Mouse (Mus musculus): ENCODE results near the gene Stard10. TPM values are rescaled to one million over a fixed set of nuclear protein-coding genes. Genes with fewer than 3 reads are reported as not detected.

Gene Stard10
- polyA plus RNA-seq, 1 experiment from 2014 or later: 9.8 TPM

DNA sequence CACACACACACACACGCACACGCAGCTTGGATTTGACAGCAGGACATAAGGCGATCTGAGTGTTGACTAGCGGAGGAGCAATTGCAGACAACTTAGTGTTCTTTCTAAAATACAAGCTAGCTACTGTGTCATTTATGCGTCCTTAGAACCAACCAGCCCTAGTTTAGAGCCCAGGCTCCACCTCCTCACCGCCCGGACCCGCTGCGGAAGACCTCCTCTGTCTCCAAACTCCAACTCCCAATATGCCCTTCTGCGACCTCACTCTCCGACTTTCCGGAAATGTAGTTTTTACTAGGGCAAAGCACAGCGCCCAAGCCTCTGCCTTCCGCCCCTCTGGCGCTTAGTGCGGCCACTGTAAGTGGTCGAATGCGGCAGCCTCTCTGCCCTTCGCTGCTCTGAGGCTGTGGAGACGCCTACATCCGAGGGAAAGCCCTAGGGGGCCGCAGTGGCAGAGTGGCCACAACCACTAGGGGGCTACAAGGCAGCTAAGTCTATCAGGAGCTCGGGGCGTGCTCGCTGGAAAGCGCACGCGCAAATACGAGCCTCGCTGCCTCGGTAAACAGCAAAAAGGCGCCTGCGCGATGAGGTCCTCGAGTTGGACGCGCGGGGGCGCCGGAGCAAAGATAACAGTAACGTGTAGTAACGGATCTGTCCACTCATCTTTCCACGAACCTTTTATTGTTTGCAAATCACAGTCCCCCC lies 6.4 kb upstream of the Stard10 start:
- under 1% methylated on average over 43 of the region's 43 CpGs for WGBS
- no peaks in the 10 kb centered on the region for H3K36me3 ChIP-seq

DNA sequence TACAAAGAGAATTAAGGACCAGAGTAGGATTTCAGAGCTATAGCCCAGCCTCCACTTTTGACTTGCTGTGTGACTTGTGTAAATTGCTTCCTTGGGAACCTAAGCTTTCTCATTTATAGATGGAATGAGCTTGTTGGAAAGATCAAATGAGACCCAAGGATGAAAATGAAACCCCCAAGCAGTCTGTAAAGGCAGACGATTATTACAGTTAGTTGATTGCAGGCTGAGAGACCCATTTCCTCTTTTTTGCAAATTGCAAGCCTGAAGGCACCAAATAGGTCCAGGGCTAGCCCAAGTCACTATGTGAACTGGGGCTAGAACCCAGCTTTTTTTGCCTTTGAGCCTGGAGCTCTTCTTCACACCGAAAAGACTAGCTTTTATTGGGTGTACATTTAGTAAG lies 5.8 kb upstream of the Stard10 start:
- no peaks in the 10 kb centered on the region for H3K27me3 ChIP-seq (ENCODE audit: insufficient read depth, poor library complexity, severe bottlenecking)
- 43% methylated on average over 2 of the region's 2 CpGs for WGBS
- peaks cover 10% of the 10 kb centered on the region; the same call in 1 of the 2 replicates for H3K4me1 ChIP-seq (replicated peaks)
- H3K4me3 ChIP-seq: peak overlapping the region; percentile 59
- H3K27ac ChIP-seq: peak overlapping the region; percentile 90
- no peaks in the 10 kb centered on the region for H3K36me3 ChIP-seq
- DNase-seq (ENCODE audit: low spot score): no peak
- H3K9me3 ChIP-seq: no peaks in the 10 kb centered on the region

More for the DNA sequence above, 6.4 kb upstream of the Stard10 start:
- peak overlapping the region; percentile 59 for H3K4me3 ChIP-seq
- H3K27me3 ChIP-seq (ENCODE audit: insufficient read depth, poor library complexity, severe bottlenecking): 0 out of 2 replicates have a peak, but pooled peaks cover 1% of the 10 kb centered on the region
- H3K4me1 ChIP-seq (replicated peaks): peaks cover 10% of the 10 kb centered on the region; the same call in 1 of the 2 replicates
- peak overlapping the region; percentile 90 for H3K27ac ChIP-seq
- H3K9me3 ChIP-seq: no peaks in the 10 kb centered on the region
- DNase-seq (ENCODE audit: low spot score): peak; percentile 98

DNA sequence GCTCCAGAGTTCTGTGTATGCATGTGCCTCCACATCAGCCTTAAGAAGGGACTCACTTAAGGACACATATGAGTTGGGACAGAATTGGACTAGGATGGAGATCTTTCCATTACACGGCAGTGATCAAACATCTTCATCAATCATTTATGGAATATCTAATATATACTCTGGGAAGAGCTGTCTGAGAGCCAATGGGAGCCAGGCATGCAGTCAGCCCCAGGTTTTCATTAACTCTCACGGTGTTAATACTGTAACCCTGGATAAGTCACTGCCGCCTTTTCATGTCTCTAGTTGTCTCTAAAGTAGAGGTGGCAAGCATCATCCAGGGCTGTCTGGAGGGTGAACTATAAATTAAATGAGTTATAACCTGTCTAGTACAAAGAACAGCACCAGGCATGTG lies 3.9 kb upstream of the Stard10 start:
- H3K27me3 ChIP-seq (ENCODE audit: insufficient read depth, poor library complexity, severe bottlenecking): 0 out of 2 replicates have a peak, but pooled peaks cover 6% of the 10 kb centered on the region
- H3K9me3 ChIP-seq: no peaks in the 10 kb centered on the region
- no peak overlapping the region for H3K27ac ChIP-seq
- H3K36me3 ChIP-seq: no peaks in the 10 kb centered on the region
- H3K4me3 ChIP-seq: no peak overlapping the region
- H3K4me1 ChIP-seq (replicated peaks): peaks cover 10% of the 10 kb centered on the region; the same call in 1 of the 2 replicates
- WGBS: 82% methylated on average over 3 of the region's 3 CpGs
- DNase-seq (ENCODE audit: low spot score): no peak

DNA sequence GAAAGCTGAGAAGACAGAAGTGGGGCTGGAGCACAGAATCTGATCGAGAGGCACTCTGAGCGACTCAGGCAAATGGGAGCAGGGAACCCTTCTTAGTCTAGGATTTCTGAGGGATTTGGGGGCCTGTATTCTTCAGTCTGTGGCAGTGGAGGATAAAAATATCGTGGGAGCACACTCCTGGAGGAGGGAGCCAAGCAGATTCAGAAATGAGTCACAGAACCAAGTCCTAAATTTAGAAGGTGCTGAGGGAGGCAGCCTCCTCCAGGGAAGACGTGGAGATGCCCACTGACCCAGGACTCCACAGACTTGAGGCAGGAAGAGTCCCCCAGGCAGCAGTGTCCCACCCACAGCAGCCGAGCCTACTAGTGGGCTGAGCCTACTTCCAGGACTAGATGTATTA lies 2.5 kb upstream of the Stard10 start:
- peaks cover 10% of the 10 kb centered on the region; the same call in 1 of the 2 replicates for H3K4me1 ChIP-seq (replicated peaks)
- H3K36me3 ChIP-seq: no peaks in the 10 kb centered on the region
- no peak overlapping the region for H3K27ac ChIP-seq
- no peak for DNase-seq (ENCODE audit: low spot score)
- H3K27me3 ChIP-seq (ENCODE audit: insufficient read depth, poor library complexity, severe bottlenecking): peaks cover 19% of the 10 kb centered on the region
- no peak overlapping the region for H3K4me3 ChIP-seq
- no peaks in the 10 kb centered on the region for H3K9me3 ChIP-seq
- WGBS: 72% methylated on average over 5 of the region's 5 CpGs

DNA sequence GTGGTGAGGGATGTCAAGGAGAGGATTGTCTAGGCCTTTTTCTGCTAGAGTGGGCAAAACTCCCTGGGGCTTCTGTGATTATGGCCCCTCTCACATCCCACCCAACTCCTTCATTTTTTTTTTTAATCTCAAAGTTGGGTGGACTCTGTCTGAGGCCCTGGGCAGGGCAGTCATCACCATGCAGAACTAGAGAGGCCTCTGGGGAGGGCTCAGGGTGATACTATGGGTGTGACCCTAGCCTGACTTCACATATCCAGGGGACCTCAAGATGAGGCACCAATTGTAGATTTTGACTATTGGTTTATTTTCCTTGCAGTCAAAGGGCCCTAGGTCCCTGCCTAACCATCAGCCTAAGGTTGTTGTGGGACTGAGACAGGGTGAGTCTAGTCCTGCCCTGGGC lies 1.2 kb upstream of the Stard10 start:
- H3K4me3 ChIP-seq: no peak overlapping the region
- peaks cover 12% of the 10 kb centered on the region; the same call in 1 of the 2 replicates for H3K4me1 ChIP-seq (replicated peaks)
- H3K9me3 ChIP-seq: no peaks in the 10 kb centered on the region
- no peaks in the 10 kb centered on the region for H3K36me3 ChIP-seq
- H3K27me3 ChIP-seq (ENCODE audit: insufficient read depth, poor library complexity, severe bottlenecking): peaks cover 32% of the 10 kb centered on the region
- no peak overlapping the region for H3K27ac ChIP-seq
- no peak for DNase-seq (ENCODE audit: low spot score)

DNA sequence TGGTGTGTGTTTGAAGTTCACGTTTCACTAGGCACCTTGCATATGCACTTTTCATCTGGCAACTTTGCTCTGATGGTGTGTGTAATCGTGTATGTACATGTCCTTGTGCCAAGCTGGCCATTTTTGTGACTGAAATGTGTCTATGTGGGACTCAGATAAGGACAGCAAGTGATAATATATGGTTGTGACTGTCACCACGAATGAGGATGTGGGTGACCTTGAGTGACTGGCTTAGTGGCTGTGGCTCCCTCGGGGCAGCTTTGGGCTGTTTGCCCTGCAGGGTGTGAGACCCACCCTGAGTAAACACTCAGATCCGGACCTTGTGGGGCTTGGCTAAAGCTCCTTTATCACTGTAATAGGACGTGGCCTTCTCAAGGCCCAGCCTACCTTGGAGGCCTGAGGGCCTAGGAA lies 290 bp upstream of the Stard10 start:
- no peak for DNase-seq (ENCODE audit: low spot score)
- 71% methylated on average over 6 of the region's 6 CpGs for WGBS
- H3K27me3 ChIP-seq (ENCODE audit: insufficient read depth, poor library complexity, severe bottlenecking): peaks cover 41% of the 10 kb centered on the region
- no peaks in the 10 kb centered on the region for H3K36me3 ChIP-seq
- peaks cover 14% of the 10 kb centered on the region for H3K4me1 ChIP-seq (replicated peaks)
- no peaks in the 10 kb centered on the region for H3K9me3 ChIP-seq
- no peak overlapping the region for H3K27ac ChIP-seq
- H3K4me3 ChIP-seq: no peak overlapping the region

DNA sequence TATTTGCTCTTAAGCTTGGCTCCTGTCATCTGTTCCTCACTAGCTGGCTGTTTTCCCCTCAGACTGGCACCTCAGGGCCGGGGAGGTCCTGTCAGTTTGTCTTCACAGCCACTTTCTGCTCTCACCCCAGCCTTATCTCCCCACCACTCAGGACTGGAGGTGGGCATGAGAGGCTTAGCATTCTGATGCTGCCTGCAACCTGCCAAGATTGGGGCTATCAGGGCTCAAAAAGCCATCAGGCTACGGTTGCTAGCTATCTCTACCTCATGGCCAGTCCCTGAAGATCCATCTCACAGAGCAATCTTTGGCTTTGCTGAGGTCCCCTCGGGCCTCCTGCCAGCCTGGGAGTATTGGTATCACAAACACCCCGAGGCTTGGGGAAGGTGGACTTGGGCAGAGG lies 2.0 kb downstream of the Stard10 start:
- no peaks in the 10 kb centered on the region for H3K9me3 ChIP-seq
- WGBS: 76% methylated on average over 4 of the region's 4 CpGs
- no peak for DNase-seq (ENCODE audit: low spot score)
- no peak overlapping the region for H3K27ac ChIP-seq
- no peaks in the 10 kb centered on the region for H3K36me3 ChIP-seq
- H3K4me1 ChIP-seq (replicated peaks): peaks cover 33% of the 10 kb centered on the region
- peaks cover 63% of the 10 kb centered on the region for H3K27me3 ChIP-seq (ENCODE audit: insufficient read depth, poor library complexity, severe bottlenecking)
- no peak overlapping the region for H3K4me3 ChIP-seq

DNA sequence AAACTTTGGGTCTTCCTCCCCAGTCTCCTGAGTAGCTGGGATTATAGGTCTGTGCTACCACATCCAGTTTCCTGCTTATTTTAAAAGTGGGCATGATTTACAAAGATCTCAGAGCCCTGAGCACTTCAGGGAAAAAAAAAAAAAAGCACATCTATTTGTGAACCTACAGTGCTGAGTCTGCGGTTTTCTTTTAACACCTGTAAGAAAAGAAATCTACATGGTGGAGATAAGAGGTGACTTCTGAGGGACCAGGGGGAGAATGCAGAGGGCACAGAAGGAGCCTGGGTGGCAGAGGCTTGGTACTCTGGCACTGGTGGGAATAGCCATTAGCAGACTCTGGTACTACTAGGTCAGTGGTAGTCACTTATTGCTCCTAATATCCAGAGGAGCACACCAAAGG lies 2.9 kb downstream of the Stard10 start:
- 0 out of 2 replicates have a peak overlapping the region, but pooled peaks have one; percentile 82 for H3K4me3 ChIP-seq
- H3K36me3 ChIP-seq: no peaks in the 10 kb centered on the region
- DNase-seq (ENCODE audit: low spot score): no peak
- H3K4me1 ChIP-seq (replicated peaks): peaks cover 37% of the 10 kb centered on the region
- 86% methylated on average over 1 of the region's 1 CpGs for WGBS
- H3K27me3 ChIP-seq (ENCODE audit: insufficient read depth, poor library complexity, severe bottlenecking): peaks cover 65% of the 10 kb centered on the region
- no peak overlapping the region for H3K27ac ChIP-seq
- no peaks in the 10 kb centered on the region for H3K9me3 ChIP-seq

DNA sequence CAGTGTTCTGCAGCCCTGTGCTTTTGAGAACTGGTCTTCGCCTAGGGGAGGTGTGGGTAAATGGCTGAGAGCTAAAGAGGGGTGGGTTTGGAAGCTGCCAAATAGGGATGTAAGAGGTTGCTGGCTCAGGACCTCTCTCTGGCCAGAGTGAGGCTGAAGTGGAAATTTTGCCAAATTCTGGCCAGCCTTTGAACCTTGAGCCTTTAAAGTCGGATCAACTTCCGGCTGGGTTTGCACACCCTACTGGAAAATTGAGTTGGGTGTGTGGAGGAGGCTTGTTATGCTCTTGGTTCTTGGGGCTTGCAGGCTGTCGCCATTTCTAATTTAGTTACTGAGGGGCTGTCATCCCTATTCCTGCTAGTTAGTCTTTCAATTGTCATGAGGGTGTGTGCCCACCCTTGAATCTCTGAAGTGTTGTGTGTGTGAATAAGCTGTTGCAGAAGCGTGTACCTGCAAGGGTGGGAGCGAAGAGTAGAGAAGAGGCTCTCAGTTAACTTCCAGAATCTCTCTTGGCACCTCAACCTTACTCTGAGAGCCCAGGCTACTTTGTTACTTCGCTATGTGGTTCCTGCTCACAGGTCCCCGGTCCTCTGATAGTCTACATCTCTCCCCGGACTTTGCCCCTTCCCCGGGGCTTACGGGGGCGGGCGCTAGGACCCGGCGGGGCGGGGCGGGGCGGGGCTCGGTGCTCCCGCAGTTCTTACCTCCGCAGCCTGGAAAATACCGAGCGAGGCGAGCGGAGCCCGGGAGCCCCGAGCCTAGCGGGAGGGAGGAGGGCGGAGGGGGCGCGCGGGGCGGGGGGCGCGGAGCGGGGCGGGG lies 3.7 kb downstream of the Stard10 start:
- Histone ChIP-seq H3K9me3 (no peaks in the 10 kb centered on the region), H3K27ac (peak overlapping the region; percentile 85), H3K36me3 (no peaks in the 10 kb centered on the region), H3K4me1 (replicated peaks) (peaks cover 37% of the 10 kb centered on the region), H3K27me3 (ENCODE audit: insufficient read depth, poor library complexity, severe bottlenecking) (peaks cover 68% of the 10 kb centered on the region), H3K4me3 (peak overlapping the region; percentile 82)
- peak; percentile 62 for DNase-seq (ENCODE audit: low spot score)
- 7% methylated on average over 29 of the region's 37 CpGs for WGBS

DNA sequence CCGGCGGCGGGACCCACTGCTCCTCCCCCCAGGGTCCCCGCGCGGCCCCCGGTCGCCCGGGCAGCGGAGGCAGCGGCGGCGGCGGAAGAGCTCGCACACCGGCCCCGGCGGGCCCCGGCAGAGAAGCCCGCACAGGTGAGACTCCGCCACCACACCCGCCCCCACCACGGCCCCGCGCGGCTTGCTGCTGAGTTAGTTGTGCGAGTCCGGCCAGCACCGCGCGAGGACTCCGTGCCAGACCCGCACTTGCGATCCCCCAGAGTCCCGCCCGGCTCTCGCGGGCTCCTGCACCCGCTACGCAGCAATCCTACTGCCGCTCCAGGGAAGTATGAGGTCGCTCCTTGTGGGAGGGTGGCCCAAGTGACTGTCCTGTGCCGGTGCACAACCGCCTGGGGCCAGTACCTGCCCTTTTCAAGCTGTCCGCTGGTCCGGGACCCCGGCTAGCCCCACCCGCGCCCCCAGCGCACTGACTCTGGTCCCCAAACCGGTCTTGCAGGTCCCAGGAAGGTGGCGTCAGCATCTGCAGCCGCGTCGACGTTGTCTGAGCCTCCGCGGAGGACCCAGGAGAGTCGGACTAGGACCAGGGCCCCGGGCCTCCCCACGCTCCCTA lies 4.4 kb downstream of the Stard10 start:
- WGBS: under 1% methylated on average over 60 of the region's 61 CpGs
- H3K27me3 ChIP-seq (ENCODE audit: insufficient read depth, poor library complexity, severe bottlenecking): peaks cover 68% of the 10 kb centered on the region
- peak overlapping the region; percentile 85 for H3K27ac ChIP-seq

DNA sequence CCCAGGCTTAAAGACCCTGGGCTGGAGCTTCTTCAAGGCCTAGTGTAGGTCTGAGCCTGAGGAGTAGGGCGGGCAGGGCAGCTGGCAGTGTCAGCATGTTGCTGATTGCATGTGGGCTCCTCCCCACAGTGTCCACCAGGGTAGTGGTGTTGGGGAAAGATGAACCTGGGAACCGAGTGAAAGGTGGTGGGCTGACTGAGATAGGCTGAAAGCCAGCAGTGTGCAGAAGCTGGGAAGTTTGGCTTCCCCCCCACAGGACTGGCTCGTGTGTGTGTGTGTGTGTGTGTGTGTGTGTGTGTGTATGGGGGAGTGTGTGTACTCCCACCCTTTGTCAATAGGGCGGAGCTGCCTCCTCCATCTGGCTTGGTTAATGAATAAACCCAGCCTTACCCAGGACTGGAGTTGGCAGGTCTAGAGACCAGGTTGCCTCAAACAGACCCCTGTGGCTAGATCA lies 6.3 kb downstream of the Stard10 start:
- Histone ChIP-seq H3K4me3 (no peak overlapping the region), H3K9me3 (no peaks in the 10 kb centered on the region), H3K27me3 (ENCODE audit: insufficient read depth, poor library complexity, severe bottlenecking) (peaks cover 61% of the 10 kb centered on the region), H3K27ac (no peak overlapping the region), H3K36me3 (no peaks in the 10 kb centered on the region), H3K4me1 (replicated peaks) (peaks cover 37% of the 10 kb centered on the region)
- 71% methylated on average over 4 of the region's 4 CpGs for WGBS
- DNase-seq (ENCODE audit: low spot score): no peak

More for the DNA sequence above, 4.4 kb downstream of the Stard10 start:
- peak overlapping the region; percentile 82 for H3K4me3 ChIP-seq
- no peaks in the 10 kb centered on the region for H3K36me3 ChIP-seq
- H3K9me3 ChIP-seq: no peaks in the 10 kb centered on the region
- H3K4me1 ChIP-seq (replicated peaks): peaks cover 37% of the 10 kb centered on the region
- DNase-seq (ENCODE audit: low spot score): peak; percentile 58

DNA sequence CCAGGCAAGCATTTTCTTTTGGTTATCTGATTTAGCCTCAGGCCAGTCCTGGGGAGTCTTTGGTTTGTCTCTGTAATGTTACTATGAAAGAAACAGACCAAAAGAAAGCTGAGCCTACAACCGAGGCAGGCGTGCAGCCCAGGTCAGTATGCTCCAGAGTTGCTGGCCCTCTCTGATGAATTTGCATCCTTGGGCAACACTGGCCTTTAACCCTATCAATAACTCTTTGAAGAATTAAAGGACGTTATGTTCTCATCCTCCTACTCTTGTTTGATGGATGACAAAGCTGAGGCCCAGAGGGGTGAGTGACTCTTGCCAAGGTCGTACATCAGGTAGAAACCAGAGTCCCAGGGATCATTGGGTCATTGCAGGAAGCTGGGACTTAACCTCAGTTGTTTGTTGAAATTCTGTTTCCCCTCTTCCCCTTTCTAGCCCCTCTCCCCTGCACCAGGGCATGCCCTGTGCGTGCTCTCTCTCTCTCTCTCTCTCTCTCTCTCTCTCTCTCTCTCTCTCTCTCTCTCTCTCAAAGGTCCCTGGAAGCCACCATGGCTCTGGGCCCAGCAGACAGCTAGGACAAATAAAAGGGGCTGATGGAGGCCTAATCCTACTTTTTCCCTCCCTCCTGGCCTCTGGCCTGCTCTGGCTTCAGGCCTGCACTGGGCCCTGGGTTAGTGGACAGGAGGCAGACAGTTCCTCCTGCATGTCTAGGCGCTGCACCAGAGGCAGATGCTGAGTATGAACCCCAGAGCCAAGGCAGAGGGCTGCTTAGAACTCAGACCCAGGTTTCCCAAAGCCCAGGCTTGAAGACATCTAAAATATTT lies 7.5 kb downstream of the Stard10 start:
- H3K36me3 ChIP-seq: no peaks in the 10 kb centered on the region
- DNase-seq (ENCODE audit: low spot score): no peak
- no peak overlapping the region for H3K27ac ChIP-seq
- H3K9me3 ChIP-seq: no peaks in the 10 kb centered on the region
- peaks cover 49% of the 10 kb centered on the region for H3K27me3 ChIP-seq (ENCODE audit: insufficient read depth, poor library complexity, severe bottlenecking)
- H3K4me3 ChIP-seq: no peak overlapping the region
- 69% methylated on average over 6 of the region's 6 CpGs for WGBS
- H3K4me1 ChIP-seq (replicated peaks): peaks cover 45% of the 10 kb centered on the region

All from hindbrain, embryonic 10.5 days (tissue).